Mouse (Mus musculus): ENCODE data around the gene Slc12a5. TPM values are rescaled to one million over a fixed set of nuclear protein-coding genes. Genes with fewer than 3 reads are reported as not detected.

Gene Slc12a5
- polyA plus RNA-seq, 1 experiment from 2014 or later = 52.7 TPM

DNA sequence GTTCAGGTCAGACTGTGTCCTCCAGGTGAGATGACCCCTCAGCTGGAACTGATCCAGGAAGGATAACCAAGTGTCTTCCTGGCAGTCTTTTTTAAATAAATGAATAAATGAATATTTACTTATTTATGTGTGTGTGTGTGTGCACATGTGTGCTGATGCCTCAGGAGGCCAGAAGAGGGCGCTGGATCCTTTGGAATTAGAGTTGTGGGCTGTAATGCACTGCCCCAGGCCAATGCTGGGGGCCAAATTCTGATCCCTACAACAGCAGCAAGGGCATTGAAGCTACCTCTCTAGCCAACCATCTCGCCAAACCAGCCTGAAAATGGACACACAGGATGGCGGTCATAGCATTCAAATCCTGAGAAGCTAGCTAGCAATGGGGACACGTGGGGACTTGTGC, 4.9 kb upstream of the Slc12a5 start:
- H3K9me3 ChIP-seq (ENCODE audit: control insufficient read depth, low read length) = no peaks in the 10 kb centered on the region
- WGBS = 73% methylated on average over 4 of the region's 4 CpGs
- H3K4me2 ChIP-seq (ENCODE audit: low read length) = no peak overlapping the region
- no peak overlapping the region for H3K27ac ChIP-seq (ENCODE audit: low read depth, low read length)
- peaks cover 8% of the 10 kb centered on the region; the same call in 1 of the 2 replicates for H3K4me1 ChIP-seq (ENCODE audit: control insufficient read depth, insufficient read depth, low read depth, low read length)
- peaks cover 16% of the 10 kb centered on the region for H3K27me3 ChIP-seq (replicated peaks; ENCODE audit: control insufficient read depth, insufficient read depth, low read length)
- H3K9ac ChIP-seq (ENCODE audit: low read depth, low read length) = no peak overlapping the region
- ATAC-seq = no peak
- H3K36me3 ChIP-seq (ENCODE audit: control insufficient read depth, insufficient read depth, low read length) = no peaks in the 10 kb centered on the region
- H3K4me3 ChIP-seq (ENCODE audit: low read length) = no peak overlapping the region

DNA sequence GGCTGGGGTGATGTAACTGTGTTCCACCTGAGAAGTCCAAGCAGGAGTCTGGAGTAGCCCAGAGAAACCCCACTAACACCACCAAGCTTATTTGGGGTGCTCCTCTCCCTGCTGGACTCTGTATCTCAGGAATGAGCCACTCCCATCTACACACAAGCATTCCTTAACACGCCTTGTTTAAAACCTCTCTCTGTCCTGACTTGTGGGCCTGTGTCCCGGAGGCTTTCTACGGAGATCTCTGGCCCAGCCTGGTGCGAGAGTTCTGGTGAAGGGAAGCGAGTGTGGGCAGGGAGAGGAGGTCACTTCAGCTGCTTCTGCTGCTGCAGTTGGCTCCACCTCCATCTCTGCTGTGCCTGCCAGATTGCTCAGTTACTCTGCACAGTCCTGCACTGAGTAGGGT, 4.4 kb upstream of the Slc12a5 start:
- Histone ChIP-seq H3K4me2 (ENCODE audit: low read length) (no peak overlapping the region), H3K9me3 (ENCODE audit: control insufficient read depth, low read length) (no peaks in the 10 kb centered on the region), H3K4me1 (ENCODE audit: control insufficient read depth, insufficient read depth, low read depth, low read length) (peaks cover 8% of the 10 kb centered on the region; the same call in 1 of the 2 replicates), H3K36me3 (ENCODE audit: control insufficient read depth, insufficient read depth, low read length) (no peaks in the 10 kb centered on the region), H3K27ac (ENCODE audit: low read depth, low read length) (no peak overlapping the region), H3K9ac (ENCODE audit: low read depth, low read length) (no peak overlapping the region), H3K27me3 (replicated peaks; ENCODE audit: control insufficient read depth, insufficient read depth, low read length) (peaks cover 11% of the 10 kb centered on the region), H3K4me3 (ENCODE audit: low read length) (no peak overlapping the region)
- no peak for ATAC-seq
- WGBS = 67% methylated on average over 5 of the region's 5 CpGs

DNA sequence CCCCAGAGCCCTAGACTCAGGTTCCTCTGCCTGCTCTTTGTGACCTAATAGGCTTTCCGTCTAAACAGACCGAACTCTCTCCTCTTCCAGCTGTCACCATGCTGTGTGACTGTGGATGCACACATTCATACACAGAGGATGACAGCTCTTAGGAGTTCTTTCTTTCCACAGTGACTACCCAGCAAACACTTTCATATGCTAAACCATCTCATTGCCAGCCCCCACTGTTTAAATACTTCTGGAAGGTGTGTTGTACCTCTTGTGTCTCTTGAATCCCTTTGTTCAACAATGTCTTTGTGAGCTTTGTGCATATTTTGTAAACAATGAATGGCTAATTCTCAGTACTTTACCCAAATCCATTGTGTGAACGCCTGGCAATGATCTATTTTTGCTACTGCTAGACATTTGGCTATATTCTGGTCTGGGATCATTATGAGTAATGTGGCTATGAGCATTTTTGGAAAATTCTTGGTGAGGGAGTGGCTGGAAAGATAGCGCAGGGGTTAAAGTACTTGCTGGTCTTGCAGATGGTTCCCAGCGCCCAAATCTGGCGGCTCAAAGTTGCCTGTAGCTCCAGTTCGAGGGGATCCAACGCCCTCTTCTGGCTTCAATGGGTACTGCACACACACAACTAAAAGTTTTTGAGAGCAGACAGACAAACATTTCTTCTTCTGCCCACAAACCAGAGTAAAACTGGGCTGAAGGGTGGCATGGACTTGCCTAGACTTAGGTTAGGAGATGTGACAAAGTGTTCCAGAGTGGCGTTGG, 2.9 kb upstream of the Slc12a5 start:
- H3K9ac ChIP-seq (ENCODE audit: low read depth, low read length) = no peak overlapping the region
- peaks cover 14% of the 10 kb centered on the region for H3K4me1 ChIP-seq (ENCODE audit: control insufficient read depth, insufficient read depth, low read depth, low read length)
- no peaks in the 10 kb centered on the region for H3K36me3 ChIP-seq (ENCODE audit: control insufficient read depth, insufficient read depth, low read length)
- 61% methylated on average over 9 of the region's 9 CpGs for WGBS
- peaks cover 1% of the 10 kb centered on the region for H3K27me3 ChIP-seq (replicated peaks; ENCODE audit: control insufficient read depth, insufficient read depth, low read length)
- H3K27ac ChIP-seq (ENCODE audit: low read depth, low read length) = no peak overlapping the region
- ATAC-seq = no peak
- H3K4me2 ChIP-seq (ENCODE audit: low read length) = no peak overlapping the region
- no peak overlapping the region for H3K4me3 ChIP-seq (ENCODE audit: low read length)
- no peaks in the 10 kb centered on the region for H3K9me3 ChIP-seq (ENCODE audit: control insufficient read depth, low read length)

DNA sequence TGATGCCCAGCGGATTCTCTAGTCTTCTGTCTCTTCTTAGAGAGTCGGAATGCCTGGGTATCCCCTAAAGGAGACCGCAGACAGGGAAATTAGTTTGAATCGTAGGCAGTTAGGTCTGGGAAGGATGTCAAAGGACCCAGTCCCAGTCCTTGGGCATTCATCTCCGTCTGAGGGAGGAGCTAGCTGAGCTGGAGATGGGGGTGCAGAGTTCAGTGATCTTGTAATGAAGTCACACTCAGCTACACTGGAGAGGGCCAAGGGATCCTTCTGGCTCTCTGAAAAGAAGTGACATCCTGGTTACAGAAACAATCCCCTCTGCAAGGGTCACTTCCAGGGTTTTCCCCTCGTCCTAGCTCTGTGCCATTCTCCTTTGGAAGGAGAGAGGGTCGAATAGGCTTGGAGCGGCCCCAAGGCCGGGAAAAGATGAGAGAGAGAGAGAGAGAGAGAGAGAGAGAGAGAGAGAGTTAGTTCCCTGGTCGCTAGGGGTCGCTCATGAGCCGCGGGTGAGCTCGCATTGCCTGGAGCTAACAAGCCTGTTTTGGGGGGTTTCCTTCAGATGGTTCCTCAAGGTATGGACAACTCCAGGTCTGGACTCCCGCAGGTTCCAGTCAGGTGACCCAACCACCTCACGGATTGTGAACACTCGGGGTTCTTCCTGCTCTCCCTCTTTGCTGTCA, 1.0 kb downstream of the Slc12a5 start:
- Histone ChIP-seq H3K4me2 (ENCODE audit: low read length) (peak overlapping the region; percentile 69), H3K4me3 (ENCODE audit: low read length) (peak overlapping the region; percentile 63), H3K9ac (ENCODE audit: low read depth, low read length) (peak overlapping the region; percentile 79), H3K9me3 (ENCODE audit: control insufficient read depth, low read length) (no peaks in the 10 kb centered on the region), H3K36me3 (ENCODE audit: control insufficient read depth, insufficient read depth, low read length) (no peaks in the 10 kb centered on the region), H3K4me1 (ENCODE audit: control insufficient read depth, insufficient read depth, low read depth, low read length) (peaks cover 31% of the 10 kb centered on the region), H3K27ac (ENCODE audit: low read depth, low read length) (peak overlapping the region; percentile 80; the same call in 1 of the 2 replicates), H3K27me3 (replicated peaks; ENCODE audit: control insufficient read depth, insufficient read depth, low read length) (no peaks in the 10 kb centered on the region; the same call in 1 of the 2 replicates)
- WGBS = 7% methylated on average over 17 of the region's 17 CpGs
- peak; percentile 21; the same call in 1 of the 2 replicates for ATAC-seq

DNA sequence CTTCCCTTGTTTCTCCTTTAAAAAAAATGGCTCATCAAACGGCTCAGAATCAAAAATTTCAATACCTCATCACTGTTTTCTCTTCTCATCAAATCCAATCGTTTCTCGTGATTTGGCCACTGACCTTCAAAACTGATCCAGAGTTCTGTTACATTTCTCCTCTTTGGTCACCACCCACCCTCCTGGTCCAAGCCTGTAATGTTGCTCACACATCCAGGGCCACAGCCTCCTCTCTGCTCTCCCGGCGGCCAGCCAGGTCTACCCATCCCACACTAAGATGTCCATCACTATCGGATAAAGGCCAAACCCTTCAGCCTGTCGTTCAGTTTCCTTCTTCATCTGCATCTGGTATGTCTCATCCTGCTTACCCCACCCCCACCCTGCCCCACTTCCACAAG, 1.6 kb downstream of the Slc12a5 start:
- no peak overlapping the region for H3K4me3 ChIP-seq (ENCODE audit: low read length)
- H3K4me1 ChIP-seq (ENCODE audit: control insufficient read depth, insufficient read depth, low read depth, low read length) = peaks cover 34% of the 10 kb centered on the region
- no peaks in the 10 kb centered on the region for H3K9me3 ChIP-seq (ENCODE audit: control insufficient read depth, low read length)
- ATAC-seq = no peak
- H3K27ac ChIP-seq (ENCODE audit: low read depth, low read length) = no peak overlapping the region
- no peak overlapping the region; the same call in 1 of the 2 replicates for H3K9ac ChIP-seq (ENCODE audit: low read depth, low read length)
- 50% methylated on average over 7 of the region's 7 CpGs for WGBS
- peak overlapping the region; percentile 69 for H3K4me2 ChIP-seq (ENCODE audit: low read length)
- H3K36me3 ChIP-seq (ENCODE audit: control insufficient read depth, insufficient read depth, low read length) = no peaks in the 10 kb centered on the region
- no peaks in the 10 kb centered on the region; the same call in 1 of the 2 replicates for H3K27me3 ChIP-seq (replicated peaks; ENCODE audit: control insufficient read depth, insufficient read depth, low read length)

DNA sequence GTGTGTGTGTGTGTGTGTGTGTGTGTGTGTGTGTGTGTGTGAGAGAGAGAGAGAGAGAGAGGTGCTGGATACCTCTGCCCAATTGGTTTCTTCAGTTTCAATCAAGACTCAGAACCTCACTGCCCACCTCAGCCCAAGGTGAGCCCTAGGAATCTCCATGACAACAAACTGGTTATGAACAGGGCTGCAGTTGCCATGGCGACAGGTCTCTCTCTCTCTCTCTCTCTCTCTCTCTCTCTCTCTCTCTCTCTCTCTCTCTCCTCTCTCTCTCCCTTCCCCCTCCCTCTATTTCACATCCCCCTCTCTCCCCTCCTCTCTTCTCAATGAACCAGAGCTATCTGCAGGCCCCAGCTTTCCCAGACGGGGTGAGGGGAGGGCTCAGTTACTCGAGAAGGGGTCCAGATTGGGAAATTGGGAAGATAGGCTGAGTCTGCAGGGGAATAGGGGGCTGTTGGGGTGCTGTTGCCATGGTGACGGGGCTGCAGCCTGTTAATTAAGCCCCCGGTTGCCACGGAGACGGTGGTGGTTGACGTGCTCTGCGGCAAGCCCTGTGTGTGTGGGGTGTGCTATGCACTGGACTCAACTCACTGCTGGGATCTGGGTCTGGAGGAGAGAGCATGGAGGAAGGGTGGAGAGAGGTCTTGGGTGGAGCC, 3.8 kb downstream of the Slc12a5 start:
- Histone ChIP-seq H3K27me3 (replicated peaks; ENCODE audit: control insufficient read depth, insufficient read depth, low read length) (peaks cover 2% of the 10 kb centered on the region; the same call in 1 of the 2 replicates), H3K4me3 (ENCODE audit: low read length) (0 out of 2 replicates have a peak overlapping the region, but pooled peaks have one; percentile 16), H3K9me3 (ENCODE audit: control insufficient read depth, low read length) (no peaks in the 10 kb centered on the region), H3K4me2 (ENCODE audit: low read length) (peak overlapping the region; percentile 54), H3K36me3 (ENCODE audit: control insufficient read depth, insufficient read depth, low read length) (no peaks in the 10 kb centered on the region), H3K27ac (ENCODE audit: low read depth, low read length) (peak overlapping the region; percentile 86), H3K4me1 (ENCODE audit: control insufficient read depth, insufficient read depth, low read depth, low read length) (peaks cover 42% of the 10 kb centered on the region), H3K9ac (ENCODE audit: low read depth, low read length) (peak overlapping the region; percentile 25; the same call in 1 of the 2 replicates)
- 11% methylated on average over 9 of the region's 9 CpGs for WGBS
- peak; percentile 55 for ATAC-seq

DNA sequence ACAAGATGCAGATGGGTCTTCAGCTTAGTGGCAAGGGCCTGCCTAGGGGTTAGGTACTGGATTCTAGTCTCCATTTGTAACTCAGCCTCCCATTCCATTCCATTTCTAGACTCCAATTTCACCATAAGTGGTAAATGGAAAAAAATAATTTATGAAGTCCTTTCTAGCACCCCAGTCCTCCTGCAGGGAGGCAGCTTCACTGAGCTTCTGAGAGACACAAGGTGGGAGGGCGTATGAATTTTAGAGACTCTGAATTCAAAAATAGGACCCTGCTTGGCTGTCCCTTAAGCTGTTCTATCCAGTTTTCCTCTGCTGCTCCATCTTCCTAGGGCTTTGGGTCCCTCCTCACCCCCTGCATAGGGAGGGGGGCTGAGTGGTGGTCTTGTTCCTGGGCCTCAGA, 4.4 kb downstream of the Slc12a5 start:
- 96% methylated on average over 1 of the region's 1 CpGs for WGBS
- Histone ChIP-seq H3K4me3 (ENCODE audit: low read length) (0 out of 2 replicates have a peak overlapping the region, but pooled peaks have one; percentile 16), H3K36me3 (ENCODE audit: control insufficient read depth, insufficient read depth, low read length) (no peaks in the 10 kb centered on the region), H3K4me2 (ENCODE audit: low read length) (peak overlapping the region; percentile 54), H3K9me3 (ENCODE audit: control insufficient read depth, low read length) (no peaks in the 10 kb centered on the region), H3K27me3 (replicated peaks; ENCODE audit: control insufficient read depth, insufficient read depth, low read length) (peaks cover 3% of the 10 kb centered on the region; the same call in 1 of the 2 replicates), H3K4me1 (ENCODE audit: control insufficient read depth, insufficient read depth, low read depth, low read length) (peaks cover 47% of the 10 kb centered on the region), H3K9ac (ENCODE audit: low read depth, low read length) (peak overlapping the region; percentile 25; the same call in 1 of the 2 replicates), H3K27ac (ENCODE audit: low read depth, low read length) (peak overlapping the region; percentile 86)
- no peak for ATAC-seq

DNA sequence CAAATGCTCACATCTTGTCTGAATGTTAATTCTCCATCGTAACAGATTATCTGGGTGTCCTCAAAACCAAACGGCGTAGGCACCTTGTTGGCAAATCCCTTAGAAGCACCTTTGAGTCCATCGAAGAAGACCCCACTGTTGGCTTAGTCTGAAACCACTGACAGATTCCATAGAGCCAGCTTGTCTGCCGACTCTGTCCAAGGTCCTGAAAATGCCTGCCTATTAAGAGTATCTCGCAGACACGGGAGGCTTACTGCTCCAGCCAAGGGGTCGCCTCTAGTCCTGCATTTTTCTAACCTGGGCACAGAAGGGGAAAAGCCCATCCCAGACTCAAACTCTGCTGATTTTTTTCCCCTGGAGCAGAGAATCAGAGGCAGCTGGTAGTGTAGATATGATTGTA, 5.8 kb downstream of the Slc12a5 start:
- WGBS = 27% methylated on average over 8 of the region's 8 CpGs
- H3K9ac ChIP-seq (ENCODE audit: low read depth, low read length) = no peak overlapping the region
- peaks cover 58% of the 10 kb centered on the region for H3K4me1 ChIP-seq (ENCODE audit: control insufficient read depth, insufficient read depth, low read depth, low read length)
- no peak overlapping the region for H3K4me3 ChIP-seq (ENCODE audit: low read length)
- peaks cover 3% of the 10 kb centered on the region; the same call in 1 of the 2 replicates for H3K27me3 ChIP-seq (replicated peaks; ENCODE audit: control insufficient read depth, insufficient read depth, low read length)
- ATAC-seq = no peak
- H3K4me2 ChIP-seq (ENCODE audit: low read length) = no peak overlapping the region
- no peaks in the 10 kb centered on the region for H3K36me3 ChIP-seq (ENCODE audit: control insufficient read depth, insufficient read depth, low read length)
- H3K27ac ChIP-seq (ENCODE audit: low read depth, low read length) = no peak overlapping the region
- H3K9me3 ChIP-seq (ENCODE audit: control insufficient read depth, low read length) = no peaks in the 10 kb centered on the region

DNA sequence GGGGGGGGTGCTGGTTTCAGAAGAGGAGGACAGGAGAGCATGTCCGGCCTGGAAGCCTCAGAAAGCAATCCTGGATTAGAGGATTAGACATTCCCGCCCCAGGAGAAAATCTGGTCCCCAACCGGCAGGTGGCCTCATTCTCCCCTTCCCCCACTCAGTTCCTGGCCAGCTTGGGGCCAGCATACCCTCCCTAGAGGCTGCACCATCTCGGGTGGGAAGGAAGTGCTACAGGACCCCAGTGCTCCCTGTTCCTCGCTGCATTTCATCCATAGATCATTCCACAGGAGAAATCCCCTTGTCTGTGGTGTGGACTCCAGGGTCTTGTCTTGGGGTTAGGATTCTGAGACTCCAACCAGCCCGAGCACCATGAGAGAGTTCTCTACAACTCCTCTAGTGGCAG, 6.6 kb downstream of the Slc12a5 start:
- WGBS = 12% methylated on average over 6 of the region's 6 CpGs
- Histone ChIP-seq H3K36me3 (ENCODE audit: control insufficient read depth, insufficient read depth, low read length) (no peaks in the 10 kb centered on the region), H3K4me1 (ENCODE audit: control insufficient read depth, insufficient read depth, low read depth, low read length) (peaks cover 60% of the 10 kb centered on the region), H3K4me3 (ENCODE audit: low read length) (peak overlapping the region; percentile 52), H3K27ac (ENCODE audit: low read depth, low read length) (peak overlapping the region; percentile 86), H3K4me2 (ENCODE audit: low read length) (peak overlapping the region; percentile 83), H3K27me3 (replicated peaks; ENCODE audit: control insufficient read depth, insufficient read depth, low read length) (peaks cover 3% of the 10 kb centered on the region; the same call in 1 of the 2 replicates), H3K9me3 (ENCODE audit: control insufficient read depth, low read length) (no peaks in the 10 kb centered on the region), H3K9ac (ENCODE audit: low read depth, low read length) (no peak overlapping the region)
- no peak for ATAC-seq
